Mouse (Mus musculus) CD4-positive naive resting alpha-beta T cell, adult 76 days (primary cell): ENCODE results near the gene Dnmt3b. TPM values are rescaled to one million over a fixed set of nuclear protein-coding genes. Genes with fewer than 3 reads are reported as not detected.

Source experiments
- total RNA-seq: library from RNA; stranded (reverse); gene quantifications from one replicate; pipeline ENCODE4 v1.2.4, GENCODE M21; 2023

The Dnmt3b gene
- total RNA-seq: 7.3 TPM

DNA sequence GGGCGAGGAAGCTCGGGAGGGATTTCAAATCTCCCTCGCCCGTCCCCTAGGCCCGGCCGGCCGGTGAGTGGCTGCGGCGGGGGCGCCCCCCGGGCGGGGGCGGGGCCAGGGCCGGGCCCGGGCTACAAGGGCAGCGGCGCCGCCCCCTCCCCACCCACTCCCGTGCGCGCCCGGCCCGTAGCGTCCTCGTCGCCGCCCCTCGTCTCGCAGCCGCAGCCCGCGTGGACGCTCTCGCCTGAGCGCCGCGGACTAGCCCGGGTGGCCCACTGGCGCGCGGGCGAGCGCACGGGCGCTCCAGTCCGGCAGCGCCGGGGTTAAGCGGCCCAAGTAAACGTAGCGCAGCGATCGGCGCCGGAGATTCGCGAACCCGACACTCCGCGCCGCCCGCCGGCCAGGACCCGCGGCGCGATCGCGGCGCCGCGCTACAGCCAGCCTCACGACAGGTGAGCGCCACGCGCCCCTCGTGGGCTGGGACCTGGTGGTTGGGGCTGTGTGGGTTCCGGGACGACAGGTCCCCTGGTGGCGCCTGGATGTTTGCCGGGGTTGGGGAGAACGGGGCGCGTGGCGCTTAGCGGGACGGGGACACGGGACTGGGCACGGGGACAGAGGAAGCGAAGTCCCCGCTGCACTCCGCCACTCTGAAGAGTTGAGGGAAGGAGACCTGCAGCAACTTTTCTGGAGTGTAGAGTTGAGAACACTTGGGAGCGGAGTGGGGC is at the start of gene Dnmt3b:
Dnmt3b (plus strand) TSS at position 153 of the 716 bp plus-strand sequence.

DNA sequence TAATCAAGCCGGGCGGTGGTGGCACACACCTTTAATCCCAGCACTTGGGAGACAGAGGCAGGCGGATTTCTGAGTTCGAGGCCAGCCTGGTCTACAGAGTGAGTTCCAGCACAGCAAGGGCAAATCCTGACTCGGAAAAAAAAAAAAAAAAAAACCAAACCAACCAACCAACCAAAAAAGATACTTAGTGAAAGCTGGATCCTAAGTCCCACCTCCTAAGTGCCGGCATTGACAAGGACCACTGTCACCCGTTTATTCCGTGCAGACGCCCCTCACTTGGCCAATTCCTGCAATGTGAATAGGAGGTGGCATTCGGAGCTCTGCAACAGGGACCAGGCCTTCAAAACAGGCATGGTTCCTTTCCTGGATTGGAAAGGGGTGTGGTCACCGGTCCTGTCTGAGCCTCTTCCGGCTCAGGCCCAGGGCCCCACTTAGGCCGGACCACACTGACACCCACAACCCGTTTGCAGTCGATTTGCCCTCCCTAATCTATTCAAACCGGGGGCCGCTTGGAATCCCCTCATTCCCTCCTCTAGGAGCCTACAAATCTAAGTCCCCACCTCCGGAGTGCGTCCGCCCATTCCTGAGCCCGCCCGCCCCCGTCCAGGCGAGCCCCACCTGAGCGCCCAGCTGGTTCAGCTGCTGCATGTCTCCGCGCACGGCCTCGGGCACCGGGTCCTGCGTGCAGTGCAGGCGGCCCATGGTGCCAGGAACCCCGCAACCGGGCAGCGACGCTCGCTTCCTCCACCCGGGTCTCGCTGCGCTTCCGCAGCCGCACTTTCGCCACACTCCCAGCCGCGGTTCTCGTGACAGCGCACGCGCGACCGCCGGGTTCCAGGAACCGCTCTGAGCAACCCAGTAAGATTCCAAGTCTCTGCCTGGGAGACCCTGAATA is 17.0 kb upstream of the Dnmt3b start, which contains the start of gene Commd7:
Commd7 (minus strand) TSS at position 806 of the 895 bp plus-strand sequence.

DNA sequence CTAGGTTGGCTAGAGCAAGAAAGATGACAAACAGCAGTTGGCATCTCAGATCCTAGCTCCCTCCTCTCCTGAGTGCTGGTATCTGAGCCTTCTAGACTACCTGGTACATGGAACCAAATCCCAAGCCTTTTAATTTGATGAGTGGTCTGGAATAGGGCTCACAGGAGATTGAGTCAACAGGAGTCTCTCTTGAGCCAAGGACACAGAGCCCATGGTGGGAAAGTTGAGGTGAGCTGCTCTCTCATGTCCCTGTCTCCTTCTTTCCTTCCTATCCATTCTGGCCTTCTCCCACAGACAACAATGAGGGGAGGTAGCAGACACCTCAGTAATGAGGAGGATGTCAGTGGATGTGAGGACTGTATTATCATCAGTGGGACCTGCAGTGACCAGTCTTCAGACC is 47.1 kb downstream of the Dnmt3b start, which contains the start of gene Dnmt3c:
Dnmt3c (plus strand) TSS at position 301 of the 400 bp plus-strand sequence.

Other genes starting within 250 kb of the Dnmt3b start
- gene 4930404H24Rik, start 156.7 kb upstream of the Dnmt3b start, total RNA-seq: not detected
- 0.76 TPM for gene Nol4l, start 119.5 kb upstream of the Dnmt3b start, total RNA-seq
- gene Commd7, start 16.7 kb upstream of the Dnmt3b start, total RNA-seq: 35.4 TPM
- gene Dnmt3c, start 47.2 kb downstream of the Dnmt3b start, total RNA-seq: not detected
- gene Mapre1, start 91.8 kb downstream of the Dnmt3b start, total RNA-seq: 147 TPM
- gene Efcab8, start 130.5 kb downstream of the Dnmt3b start, total RNA-seq: 1.4 TPM
- not detected for gene Sun5, start 221.6 kb downstream of the Dnmt3b start, total RNA-seq
- gene Bpifb2, start 225.6 kb downstream of the Dnmt3b start, total RNA-seq: not detected